Mouse (Mus musculus) hematopoietic stem cell, adult 5-6 weeks (primary cell): ENCODE data around the gene Tmem125. TPM values are rescaled to one million over a fixed set of nuclear protein-coding genes. Genes with fewer than 3 reads are reported as not detected.
"Not testable (repeated sequence)": the region's sequence is repeated elsewhere in the genome, so short reads cannot be mapped to it uniquely, and the experiment has no call there.

ENCODE experiments used
- ATAC-seq, 2 experiments: fragments of 125-278 bp in 1 of 2; replicated peaks in 1 of 2; 2 replicates each; pipeline ENCODE4 v1.8.0; 2016 to 2017; ENCODE audit warnings: inconsistent platforms in 2 of 2, mild to moderate bottlenecking in 2 of 2, moderate number of reproducible peaks in 2 of 2, low read depth in 1 of 2, moderate TSS enrichment in 1 of 2; ENCODE audit not compliant: low FRiP score in 2 of 2, poor library complexity in 2 of 2, severe bottlenecking in 2 of 2, insufficient read depth in 1 of 2, low TSS enrichment in 1 of 2
- total RNA-seq: library from RNA; stranded (forward); fragments of 172-1452, 232-1000 nt; gene quantifications from 2 replicates; pipeline ENCODE4 v1.2.3, GENCODE M21; 2017

Tmem125 gene
- total RNA-seq, 1 experiment from 2014 or later = not detected

DNA sequence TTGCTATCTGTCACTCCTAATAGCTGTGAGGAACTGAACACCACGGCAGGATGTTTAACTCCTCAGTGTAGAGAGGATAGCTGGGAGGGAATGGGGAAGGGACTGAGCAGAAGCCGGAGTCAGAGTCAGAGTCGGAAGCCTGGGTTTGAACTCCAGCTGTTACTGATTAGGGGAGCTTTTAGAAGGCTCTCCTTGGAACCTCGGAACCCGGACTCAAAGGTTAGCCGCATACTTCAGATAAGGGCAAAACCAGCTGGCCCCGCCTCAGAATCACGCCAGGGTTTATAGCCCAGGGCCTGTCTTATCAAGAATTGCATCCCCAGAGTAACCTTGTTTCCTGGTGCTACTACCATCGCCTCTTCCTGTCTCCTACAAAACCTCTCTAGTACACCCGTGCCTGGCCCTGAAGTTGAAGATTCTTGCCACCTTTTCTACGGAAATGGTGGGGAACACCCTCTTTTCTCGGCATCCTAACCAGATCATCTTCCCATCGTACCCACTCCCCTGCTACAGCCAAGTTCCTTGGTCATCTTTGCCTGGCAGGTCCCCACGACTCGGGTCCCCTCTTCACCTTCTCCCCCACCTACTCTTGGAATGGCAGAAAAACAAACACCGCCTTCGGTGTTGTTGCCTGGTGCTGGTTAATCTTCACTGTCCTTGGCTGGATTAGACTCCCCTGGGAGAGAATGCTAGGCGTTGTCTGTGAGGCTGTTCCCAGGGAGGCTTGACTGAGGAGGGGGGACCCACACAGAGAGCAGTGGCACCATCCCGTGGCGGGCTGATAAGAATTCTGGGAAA is 26.9 kb downstream of the Tmem125 start:
- ATAC-seq = no peak; a peak in 1 of 4 replicates

- no peak for ATAC-seq
These were observed 34.8 kb downstream of the Tmem125 start for GRCm38 (mm10) chr4:118509050-118509449.

DNA sequence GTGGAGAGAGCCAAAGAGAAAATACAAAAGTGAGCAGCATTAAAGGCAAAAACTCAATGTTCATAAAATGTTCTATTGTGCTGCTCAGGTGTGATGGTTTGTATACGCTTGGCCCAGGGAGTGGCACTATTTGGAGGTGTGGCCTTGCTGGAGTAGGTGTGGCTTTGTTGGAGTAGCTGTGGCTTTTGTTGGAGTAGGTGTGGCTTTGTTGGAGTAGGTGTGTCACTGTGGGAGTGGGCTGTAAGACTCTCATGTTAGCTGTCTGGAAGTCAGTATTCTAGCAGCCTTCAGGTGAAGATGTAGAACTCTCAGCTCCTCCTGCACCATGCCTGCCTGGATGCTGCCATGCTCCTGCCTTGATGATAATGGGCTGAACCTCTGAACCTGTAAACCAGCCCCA is 36.7 kb downstream of the Tmem125 start:
- not testable (repeated sequence) for ATAC-seq

DNA sequence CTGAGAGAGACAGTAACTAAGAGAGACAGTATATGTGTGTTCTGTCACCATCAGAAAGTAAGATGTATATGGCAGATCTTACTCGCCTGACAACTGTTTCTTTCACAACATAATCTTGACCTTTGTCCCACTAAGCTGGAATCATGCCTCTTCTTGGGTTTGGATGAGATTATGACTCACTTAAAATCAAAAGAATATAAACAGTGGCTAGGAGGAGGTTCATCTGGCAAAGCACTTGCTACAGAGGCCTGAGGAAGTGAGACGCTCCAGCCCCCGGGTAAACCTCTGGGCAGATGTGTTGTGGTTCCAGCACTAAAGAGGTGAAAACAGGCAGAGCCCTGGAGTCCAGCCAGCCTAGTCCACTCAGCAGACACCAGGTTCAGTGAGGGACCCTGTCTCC is 38.3 kb downstream of the Tmem125 start:
- no peak for ATAC-seq

GRCm38 (mm10) chr4:118500792-118501191 is 43.1 kb downstream of the Tmem125 start:
- ATAC-seq = no peak

DNA sequence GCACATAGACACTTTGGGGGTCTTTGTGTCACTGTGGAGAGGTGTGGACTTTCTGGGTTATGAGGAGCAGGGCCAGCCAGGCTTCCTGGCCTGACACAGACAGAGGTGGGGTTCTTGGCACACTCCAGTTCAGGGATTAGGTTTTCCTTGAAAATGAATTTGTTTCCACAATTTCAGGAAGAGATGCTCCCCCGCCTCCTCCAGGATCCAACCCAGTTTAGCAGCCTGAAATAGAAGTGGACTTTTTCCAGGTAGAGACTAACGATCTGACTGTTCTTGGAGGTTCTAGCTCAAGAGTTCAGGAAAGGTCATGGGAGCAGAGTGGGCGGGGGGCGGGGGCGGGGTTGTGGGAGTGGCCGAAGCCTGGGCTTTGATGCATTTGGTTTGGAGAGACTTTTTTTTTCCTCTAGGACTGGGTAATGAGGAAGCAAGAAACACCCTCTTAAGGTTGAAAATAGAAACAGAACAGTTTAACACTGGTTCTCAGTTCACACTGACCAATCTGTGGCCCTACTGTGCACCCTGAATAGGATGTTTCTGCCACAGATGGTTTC is 43.6 kb downstream of the Tmem125 start:
- no peak for ATAC-seq

Other genes starting within 250 kb of the Tmem125 start
- gene Szt2, start 134.8 kb downstream of the Tmem125 start, total RNA-seq = 5.2 and 7.0 TPM in 2 replicates
- gene Med8, start 134.7 kb downstream of the Tmem125 start, total RNA-seq = 35.9 and 70.3 TPM in 2 replicates
- gene Elovl1, start 116.0 kb downstream of the Tmem125 start, total RNA-seq = 35.4 and 39.4 TPM in 2 replicates
- gene Cdc20, start 106.7 kb downstream of the Tmem125 start, total RNA-seq = 61.3 and 63.3 TPM in 2 replicates
- gene Mpl, start 86.5 kb downstream of the Tmem125 start, total RNA-seq = 31.3 and 33.8 TPM in 2 replicates
- gene Tie1, start 54.0 kb downstream of the Tmem125 start, total RNA-seq = 23.3 and 24.5 TPM in 2 replicates
- not detected in 2 replicates for gene 2610528J11Rik, start 17.0 kb downstream of the Tmem125 start, total RNA-seq
- 0.19 and 2.0 TPM in 2 replicates for gene Cfap57, start 76.7 kb upstream of the Tmem125 start, total RNA-seq
- 106 and 124 TPM in 2 replicates for gene Ebna1bp2, start 76.8 kb upstream of the Tmem125 start, total RNA-seq
- not detected in 2 replicates for gene Olfr62, start 114.9 kb upstream of the Tmem125 start, total RNA-seq
- gene Olfr1342, start 148.7 kb upstream of the Tmem125 start, total RNA-seq = not detected in 2 replicates
- not detected in 2 replicates for gene Olfr1341, start 159.5 kb upstream of the Tmem125 start, total RNA-seq
- not detected in 2 replicates for gene Olfr1340, start 176.1 kb upstream of the Tmem125 start, total RNA-seq
- not detected in 2 replicates for gene Olfr1339, start 188.1 kb upstream of the Tmem125 start, total RNA-seq
- not detected in 2 replicates for gene Olfr1338, start 214.7 kb upstream of the Tmem125 start, total RNA-seq
- not detected in 2 replicates for gene Olfr1337, start 238.5 kb upstream of the Tmem125 start, total RNA-seq